Mouse (Mus musculus) E14TG2a.4 (cell line): ENCODE results near the gene Rnf144b.

Source experiments
- CTCF ChIP-seq: conservative IDR thresholded peaks from 2 replicates; pipeline ENCODE4 v1.5.1; 2014; ENCODE audit warnings: low read length
- POU5F1 ChIP-seq: IDR thresholded peaks from 2 replicates; pipeline ENCODE4 v1.6.1; 2014; ENCODE audit warnings: low read length, borderline replicate concordance

GRCm38 (mm10) chr13:47220426-47220825 is 98.0 kb downstream of the Rnf144b start:
- no peak for TF ChIP-seq CTCF
- no peak for TF ChIP-seq POU5F1
